Mouse (Mus musculus): ENCODE data around the gene Tcp11l2.

The Tcp11l2 gene

DNA sequence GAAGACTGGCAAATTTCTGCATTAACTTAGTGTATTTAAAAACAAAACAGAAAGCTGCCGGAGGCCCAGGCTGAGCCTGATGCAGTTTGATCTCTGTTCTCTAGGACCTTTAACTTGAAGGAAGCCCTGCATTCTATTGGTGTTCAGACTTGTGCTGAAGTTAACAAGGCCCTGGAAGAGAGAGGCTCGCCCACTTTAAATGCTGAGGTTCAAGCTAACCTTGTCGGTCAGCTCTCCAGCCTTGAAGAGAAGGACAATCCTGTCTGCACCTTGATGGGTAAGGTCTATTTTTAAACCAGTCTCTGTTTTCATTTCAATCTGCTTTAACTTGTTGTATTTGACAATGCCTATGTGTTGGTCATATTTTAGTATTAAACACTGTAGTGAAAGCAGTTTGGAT is 31.9 kb downstream of the Tcp11l2 start:
- no peak for DNase-seq

DNA sequence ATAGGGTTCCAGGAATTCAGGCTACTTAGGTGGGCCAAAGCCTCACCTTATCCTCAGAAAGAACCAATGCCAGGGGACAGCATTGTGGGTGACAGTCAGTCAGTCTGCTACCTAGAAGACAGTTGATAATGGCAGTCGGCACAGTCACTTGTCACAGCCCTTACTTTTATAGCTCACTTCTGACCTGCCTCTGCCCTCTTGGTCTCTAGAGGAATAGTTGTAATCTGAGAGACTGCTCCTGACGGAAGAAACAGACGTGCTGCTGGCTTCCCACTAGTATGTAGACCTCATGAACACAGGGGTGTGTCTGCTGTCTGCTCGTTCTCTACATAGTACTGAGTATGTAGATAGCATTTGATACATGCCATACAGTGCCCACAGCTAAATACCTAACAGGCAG is 33.9 kb downstream of the Tcp11l2 start:
- DNase-seq: no peak

DNA sequence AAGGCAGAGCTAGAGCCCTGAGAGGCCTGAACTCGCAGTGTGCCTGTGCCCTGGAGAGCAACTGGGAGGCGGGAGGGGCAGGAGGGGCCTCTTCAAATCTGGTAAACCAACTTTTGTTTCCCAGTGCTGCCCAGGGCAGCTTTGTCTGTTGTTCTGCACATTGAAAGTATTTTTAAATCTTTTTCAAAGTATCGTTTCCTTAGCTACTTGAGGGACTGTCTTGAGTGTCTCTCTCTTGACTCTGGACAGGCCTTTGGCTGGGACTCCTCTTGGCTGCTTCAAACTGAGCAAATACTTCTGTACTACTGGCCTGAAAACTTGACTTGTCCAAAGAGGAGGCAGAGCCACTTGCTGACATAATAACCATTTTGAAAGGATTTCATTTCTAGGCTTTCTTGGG is 34.4 kb downstream of the Tcp11l2 start:
- DNase-seq: no peak

DNA sequence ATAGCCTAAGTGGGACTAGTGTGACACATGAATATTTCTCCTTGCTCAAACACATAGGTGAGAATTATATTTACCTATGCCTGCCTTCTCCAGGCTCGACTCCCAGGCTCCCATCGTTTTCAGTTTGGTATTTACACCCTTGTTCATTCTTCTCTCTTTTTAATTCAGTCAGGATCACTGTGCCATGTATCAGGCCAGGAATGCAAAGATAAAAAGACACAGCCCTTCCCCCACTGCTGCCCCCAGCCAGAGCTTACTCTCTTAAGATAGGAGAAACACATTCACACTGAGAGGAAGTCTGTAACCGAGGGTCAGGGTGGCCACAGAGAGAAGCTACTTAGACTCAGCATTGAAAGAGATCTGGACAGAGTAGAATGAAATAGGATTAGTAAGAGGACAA is 35.2 kb downstream of the Tcp11l2 start:
- DNase-seq: no peak

DNA sequence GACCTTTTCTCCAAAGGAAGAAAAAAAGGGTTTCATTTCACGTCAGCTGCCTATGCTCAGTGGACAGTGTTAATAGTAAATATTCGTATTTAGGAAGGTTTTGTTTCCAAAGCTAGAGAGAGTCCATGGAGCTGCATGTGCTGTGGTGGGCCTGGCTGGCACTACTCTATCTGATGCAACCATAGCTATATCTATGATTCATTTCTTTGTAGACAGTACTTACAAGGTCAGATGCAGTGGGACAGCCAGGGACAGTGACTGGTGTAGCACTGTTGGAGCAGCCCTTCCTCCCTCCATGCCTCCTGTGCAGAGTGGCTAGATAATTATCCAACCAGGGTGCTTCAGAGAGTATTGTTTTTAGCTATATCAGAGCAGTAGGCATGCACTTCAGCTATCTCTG is 35.9 kb downstream of the Tcp11l2 start:
- DNase-seq: no peak

DNA sequence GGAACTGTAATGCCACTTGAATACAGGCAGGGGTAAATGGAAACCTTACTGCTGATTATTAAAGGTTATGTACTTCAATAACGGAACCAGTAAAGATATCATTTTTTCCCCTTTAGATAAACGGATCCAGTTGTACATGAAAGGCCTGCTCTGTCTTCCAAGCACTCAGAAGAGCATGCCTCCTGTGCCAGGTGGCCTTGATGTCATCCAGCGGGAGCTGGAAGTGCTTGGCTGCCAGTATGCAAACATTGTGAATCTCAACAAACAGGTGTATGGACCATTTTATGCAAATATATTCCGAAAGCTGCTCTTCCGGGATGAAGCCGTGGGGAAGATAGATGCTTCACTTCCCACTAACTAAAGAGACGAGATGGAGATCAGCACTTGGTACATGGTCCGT is 36.9 kb downstream of the Tcp11l2 start:
- no peak for DNase-seq

DNA sequence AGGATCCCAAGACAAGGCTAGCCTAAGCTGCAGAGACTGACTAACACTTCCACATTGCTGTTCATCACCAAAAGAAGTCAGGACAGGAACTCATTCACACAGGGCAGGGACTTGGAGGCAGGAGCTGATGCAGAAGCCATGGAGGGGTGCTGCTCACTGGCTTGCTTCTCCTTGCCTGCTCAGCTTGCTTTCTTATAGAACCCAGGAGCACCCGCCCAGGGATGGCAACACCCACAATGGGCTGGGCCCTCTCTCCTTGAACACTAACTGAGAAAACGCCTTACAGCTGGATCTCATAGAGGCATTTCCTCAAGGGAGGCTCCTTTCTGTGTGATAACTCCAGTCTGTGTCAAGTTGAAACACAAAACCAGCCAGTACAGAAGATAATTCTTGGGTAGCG is 38.6 kb downstream of the Tcp11l2 start:
- no peak for DNase-seq

DNA sequence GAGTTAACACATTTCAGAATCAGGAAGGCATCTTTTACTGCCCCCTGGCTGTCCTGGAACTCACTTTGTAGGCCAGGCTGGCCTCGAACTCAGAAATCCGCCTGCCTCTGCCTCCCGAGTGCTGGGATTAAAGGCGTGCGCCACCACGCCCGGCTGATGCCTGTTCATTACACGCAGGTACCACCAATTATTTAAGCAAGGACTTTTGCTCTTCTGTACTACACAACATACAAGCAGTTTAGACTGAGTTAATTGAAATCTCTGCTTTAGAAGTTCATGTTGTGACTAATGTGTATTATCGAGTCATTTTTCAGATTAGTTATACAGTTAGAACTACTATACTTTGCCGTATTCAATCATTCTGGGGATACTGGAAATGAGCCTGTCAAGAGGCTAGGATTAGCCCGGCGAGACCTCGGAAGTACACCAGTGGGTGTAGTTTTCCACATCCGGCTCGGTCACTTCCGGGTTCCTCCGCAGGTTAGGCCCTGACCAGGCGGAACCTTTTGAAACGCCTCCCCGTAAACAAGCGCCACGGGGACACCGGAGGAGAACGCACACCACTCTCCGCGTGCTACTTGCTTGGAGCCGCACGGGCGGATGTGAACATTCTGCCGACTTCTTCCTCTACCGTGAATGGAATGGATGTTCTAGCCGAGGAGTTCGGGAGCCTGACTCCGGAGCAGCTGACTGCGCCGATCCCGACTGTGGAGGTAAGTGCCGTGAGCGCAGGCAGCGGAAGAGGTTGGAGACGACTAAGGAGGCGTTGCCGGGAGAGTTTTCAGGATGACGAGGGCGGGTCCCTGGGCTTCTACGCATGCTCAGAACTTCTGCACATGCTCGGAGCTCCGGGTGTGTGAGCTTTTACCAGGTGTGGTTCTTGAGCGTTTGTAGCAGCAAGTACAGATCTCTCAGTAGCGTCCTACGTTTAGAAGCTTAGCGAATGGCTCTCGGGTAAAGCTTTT is 45.7 kb downstream of the Tcp11l2 start, which contains the start of gene Polr3b:
TSS of gene Polr3b (plus strand) at position 467 of the 965 bp plus-strand sequence.
- peak; percentile 88 to 90 for DNase-seq

DNA sequence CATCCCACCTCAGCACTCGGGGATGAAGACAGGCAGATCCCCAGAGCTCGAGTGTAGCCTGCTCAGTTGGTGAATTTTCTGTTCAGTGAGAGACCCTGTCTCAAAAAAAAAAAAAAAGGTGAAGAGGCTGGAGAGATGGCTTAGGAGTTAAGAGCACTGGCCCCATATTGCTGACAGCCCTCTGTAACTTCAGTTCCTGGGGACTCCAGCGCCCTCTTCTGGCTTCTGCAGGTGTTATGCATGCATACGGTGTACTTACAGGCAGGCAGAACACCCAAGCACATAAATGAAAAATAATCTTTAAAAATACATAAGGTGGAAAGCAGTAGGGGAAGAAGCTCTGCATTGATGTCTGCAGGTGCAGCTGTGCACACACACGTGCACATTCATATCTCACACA is 54.8 kb downstream of the Tcp11l2 start:
- peak in 1 of 2 experiments; percentile 20 for DNase-seq

DNA sequence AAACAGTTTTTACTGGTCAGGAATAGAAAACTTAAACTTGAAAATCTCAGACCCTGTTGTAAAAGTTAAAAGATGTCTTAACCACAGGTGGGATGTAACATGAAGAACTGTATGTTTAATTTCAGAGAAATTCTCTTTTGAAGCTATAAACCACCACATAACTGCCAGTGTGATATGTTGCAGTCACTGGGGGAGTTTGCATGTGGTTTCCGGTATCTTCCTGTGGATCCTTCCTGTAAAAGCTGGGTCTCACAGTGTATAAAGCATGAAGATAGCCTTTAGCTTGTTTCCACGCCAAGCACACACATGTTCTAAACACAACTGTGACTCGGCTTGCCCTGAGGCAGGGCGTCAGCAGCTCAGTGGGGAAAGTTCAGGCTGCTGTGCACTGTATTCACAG is 55.6 kb downstream of the Tcp11l2 start:
- DNase-seq: no peak

DNA sequence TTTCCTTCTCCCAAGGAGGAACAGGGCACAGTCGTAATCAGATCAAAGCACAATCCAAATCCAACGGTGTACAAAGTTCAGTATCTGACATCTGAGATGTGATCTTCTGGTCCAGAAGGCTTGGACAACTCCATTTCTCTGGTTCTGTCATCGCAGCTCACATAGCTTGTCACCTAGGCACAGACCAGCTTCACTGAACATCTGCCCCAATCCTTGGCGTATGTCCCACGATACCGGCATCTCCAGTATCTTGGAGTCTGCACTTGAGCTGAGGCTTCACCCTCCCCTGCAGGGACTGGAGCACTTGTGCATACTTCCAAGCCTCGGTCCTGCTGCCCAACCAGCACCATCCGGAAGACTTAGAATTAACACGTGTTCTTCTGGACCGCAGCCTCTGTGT is 60.2 kb downstream of the Tcp11l2 start:
- no peak for DNase-seq

DNA sequence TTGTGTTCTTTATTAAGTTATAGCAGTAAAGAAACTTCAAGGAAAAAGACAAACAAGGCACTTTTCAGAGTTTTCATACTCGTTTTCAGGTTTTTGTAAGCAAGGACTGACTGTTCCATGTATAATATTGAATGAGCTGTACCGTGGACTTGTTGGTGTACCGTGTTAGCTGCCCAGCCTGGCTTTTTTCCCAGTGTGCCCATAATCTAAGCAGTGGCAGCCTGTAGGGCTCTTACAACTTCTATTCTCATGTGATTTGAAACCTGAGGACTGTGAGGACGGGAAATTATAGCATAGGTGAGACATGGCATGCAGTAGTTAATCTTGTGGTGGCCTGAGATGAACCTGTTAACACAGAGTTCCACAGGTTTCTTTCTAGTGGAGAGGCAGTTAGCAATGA is 62.0 kb downstream of the Tcp11l2 start:
- DNase-seq: no peak

DNA sequence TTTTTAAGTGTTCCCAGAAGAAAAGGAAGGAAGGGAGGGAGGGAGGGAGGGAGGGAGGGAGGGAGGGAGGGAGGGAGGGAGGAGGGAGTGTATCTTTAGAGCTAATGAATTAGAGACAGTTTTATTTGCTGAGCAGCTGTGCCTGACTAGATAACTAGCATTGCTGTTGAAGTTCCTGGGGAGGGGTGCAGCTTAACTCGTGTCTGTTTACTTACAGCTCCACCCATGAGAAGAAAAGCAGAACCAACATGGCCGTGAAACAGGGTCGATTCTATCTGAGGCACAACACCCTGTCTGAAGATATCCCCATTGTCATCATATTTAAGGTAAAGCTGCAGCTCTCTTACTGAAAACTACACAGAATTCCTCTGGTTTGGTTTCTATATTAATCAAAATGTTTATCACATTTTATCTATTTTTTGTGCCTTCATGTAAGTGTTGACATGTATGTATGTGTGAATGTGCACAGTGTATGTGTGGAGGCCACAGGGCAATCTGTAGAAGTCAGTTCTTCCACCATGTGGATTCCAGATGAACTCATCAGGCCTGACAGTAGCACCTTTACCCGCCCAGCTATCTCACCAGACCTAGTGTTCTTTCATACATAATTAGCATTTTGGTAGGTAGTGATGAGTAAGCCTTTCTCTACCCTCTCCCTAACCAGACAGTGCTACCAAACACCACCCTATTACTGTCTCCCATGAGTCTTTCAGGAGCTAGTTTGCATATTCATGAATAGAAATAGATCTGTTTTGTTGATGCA is 63.3 kb downstream of the Tcp11l2 start:
- no peak for DNase-seq

DNA sequence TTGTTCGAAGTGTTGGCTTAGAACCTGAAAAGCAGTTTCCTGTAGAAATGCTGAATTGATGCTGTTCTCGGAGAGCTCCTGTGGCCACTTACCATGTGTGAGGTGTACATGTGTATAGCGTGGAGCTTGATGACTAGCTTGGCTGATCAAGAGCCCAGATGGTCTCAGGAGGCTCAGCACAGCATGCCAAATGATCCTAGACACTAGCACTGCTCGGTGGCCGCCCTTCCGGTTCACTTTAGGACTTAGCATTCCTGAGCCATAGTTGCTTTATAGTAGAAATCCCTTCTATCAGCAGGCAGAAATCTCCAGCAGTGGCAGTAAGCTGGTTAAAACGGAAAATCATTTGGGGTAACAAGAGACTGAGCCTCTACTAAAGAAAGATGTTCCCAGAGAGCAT is 64.4 kb downstream of the Tcp11l2 start:
- no peak for DNase-seq

DNA sequence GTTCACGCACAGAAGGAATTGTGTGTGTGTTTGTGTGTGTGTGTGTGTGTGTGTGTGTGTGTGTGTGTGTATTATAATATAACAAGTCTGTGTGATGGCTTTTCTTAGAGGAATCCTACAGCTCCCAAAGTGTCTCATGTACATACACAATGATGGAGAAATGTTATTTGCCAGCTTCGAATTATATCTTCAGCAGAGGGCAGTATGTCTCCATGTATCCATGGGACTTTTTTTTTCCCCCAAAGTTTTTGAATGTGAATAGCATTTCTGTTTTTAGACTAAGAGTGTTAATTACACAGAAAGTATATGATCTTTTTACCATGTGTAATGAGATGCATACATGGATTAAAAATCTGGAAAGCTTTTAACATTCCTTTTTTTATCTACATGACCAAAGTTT is 65.2 kb downstream of the Tcp11l2 start:
- DNase-seq: no peak

DNA sequence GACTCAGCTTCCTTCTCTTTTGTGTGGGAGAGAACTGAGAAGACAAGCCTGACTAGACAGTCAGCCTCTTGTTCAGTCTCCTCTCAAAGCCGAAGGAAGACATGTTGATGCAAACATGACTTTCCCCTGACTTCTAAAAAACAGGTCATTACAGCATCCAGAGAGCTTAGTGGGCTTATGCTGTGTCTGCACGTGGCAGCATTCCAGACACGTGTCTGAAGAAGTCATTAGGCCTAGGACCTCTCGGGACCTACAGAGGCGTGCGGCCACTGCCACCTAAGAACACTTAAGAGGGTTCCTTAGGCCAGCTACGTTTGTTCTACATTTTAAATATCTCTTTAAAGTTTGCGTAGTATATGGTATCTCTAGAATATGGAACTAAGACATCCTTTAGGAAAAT is 69.5 kb downstream of the Tcp11l2 start:
- DNase-seq: no peak

DNA sequence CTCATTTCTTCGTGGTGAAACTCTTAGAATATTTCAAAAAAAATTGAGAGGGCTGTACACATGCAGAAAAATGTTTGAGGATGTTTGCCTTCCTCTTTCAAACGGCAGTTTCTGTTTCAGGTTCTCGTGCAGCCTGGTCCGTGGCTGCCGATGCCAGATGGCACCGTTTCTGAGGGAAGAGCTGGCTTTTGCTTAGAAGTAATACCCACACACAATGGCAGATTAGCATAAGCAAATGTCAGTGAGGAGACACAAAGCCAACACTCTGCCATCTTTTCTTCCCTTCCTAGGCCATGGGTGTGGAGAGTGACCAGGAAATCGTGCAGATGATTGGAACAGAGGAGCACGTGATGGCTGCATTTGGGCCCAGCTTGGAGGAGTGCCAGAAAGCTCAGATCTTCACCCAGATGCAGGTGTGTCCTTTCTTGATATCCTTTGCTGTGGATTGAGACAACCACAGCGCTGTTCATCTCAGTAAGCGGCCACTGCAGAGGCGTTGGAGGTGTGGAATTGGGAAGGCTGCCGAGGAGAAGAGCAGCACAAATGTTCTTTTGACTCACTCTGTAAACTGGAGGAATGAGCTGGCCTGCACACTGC is 70.2 kb downstream of the Tcp11l2 start:
- DNase-seq: peak; percentile 14 to 42

DNA sequence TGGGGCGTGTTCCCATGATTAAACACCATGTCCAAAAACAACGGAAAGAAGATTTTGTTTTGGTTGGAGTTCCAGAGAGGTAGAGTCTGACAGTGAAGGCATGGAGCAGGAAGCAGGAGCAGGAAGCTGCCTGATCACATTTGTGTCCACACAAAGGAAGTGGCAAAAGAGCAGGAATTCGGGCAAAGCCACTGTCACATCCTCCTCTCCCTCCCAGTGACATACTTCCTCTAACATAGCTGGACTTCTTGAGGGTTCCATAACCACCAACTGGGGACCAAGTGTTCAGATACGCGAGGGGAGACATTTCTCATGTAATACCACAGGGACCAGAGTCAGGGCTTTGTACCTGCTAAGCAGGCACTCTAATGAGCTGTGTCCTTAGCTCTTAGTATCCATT is 70.8 kb downstream of the Tcp11l2 start:
- no peak for DNase-seq

DNA sequence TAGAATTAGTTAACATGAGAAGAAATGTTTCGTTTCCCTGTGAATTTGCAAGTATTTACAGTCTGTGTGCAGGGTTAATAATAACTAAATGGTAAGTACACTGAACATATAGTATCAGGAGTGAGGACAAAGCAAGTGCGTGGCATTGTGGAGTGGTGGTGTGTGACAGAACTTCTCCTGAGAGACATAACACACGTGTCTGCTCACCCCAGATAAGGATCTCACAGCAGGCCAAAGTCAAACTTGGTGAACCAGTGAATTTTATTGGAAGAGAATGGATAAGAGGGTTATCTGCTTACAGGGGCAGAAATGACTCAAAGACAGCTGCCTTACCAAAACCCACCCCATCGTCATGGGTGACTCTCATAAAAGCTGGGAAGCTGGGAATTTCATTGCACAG is 72.5 kb downstream of the Tcp11l2 start:
- DNase-seq: no peak

DNA sequence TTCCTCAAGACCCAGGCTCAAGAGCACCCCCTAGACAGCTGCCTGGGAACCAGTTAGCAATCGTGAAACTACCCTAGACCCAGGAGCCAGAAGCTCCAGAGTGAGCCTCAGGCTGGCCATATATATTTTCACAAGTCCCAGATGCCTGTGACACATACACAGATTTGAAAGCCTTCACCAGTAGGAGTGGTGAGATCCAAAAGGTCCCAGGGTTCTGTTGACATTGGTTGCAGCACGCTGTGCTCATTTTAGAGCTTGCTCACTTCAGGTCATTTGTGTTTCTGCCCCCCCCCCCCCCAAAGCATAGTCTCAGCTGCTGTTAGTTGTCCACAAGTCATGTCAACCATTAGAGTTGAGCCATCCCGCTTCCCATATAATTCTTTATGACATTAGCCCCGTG is 77.6 kb downstream of the Tcp11l2 start:
- no peak for DNase-seq

DNA sequence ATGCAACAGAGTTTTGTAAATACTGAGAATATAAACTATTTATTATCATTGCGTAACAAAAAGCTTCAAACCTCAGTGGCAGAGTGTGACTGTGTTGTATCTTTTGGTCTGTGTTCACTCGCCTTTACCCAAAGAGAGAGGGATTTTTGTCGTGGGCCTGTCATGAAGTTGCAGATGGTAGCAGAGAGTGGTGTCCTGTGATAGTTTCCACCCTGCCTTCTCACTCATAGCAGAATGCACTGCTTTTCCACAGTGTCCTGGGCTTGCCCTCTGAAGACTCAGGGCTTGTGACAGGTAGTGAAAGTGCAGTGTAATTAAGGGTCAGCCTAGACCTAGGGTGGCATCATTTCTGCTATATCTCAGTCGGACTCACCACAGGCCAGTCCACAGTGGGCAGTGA is 78.3 kb downstream of the Tcp11l2 start:
- no peak for DNase-seq

DNA sequence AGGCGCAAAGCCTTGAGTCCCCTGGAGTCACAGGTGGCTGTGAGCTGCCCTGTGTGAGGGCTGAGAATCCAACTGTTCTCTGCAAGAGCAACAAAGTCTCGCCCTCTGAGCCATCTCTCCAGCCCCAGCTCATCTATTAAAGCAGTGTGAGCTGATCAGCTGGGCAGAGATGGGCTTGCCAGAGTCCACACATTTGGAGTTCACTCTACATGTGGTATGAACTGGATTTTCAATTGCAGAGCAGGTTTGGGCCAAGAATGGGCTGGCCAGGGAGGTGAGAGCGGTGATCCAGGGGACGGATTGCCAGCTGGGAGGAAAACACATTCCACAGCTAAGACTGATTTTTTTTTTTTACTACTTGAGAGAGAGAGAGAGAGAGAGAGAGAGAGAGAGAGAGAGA is 80.2 kb downstream of the Tcp11l2 start:
- no peak for DNase-seq

DNA sequence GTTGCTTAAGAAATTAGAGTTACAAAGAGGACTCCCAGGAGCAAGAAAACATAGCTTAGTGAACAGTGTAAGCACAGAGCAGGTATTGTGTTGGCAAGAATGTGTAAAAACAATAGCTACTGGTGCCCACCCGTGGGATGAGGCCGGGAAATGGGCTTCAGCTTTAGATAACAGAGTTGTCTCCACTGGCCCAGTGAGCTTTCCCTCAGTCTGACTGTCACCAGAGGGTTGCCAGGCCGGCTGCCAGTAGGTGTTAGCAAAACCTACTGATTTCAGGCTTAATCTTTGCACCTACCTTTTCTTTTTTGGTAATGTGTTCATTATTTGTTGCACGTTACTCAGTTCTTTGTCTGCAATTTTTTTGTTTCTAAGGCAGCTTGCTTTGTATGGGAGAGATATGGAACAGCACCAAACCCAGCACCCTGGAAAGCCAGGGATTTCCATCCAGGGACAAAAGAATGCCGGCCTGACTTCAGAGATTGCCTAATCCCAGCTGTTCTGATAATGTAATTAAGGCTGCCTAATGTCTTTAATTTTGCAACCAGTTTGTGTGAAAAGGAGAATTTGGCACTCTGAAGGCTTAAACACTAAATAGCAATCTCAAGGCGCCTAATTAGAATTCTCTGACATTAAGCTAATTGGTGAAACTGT is 81.1 kb downstream of the Tcp11l2 start:
- DNase-seq: no peak

Measured in thymus, adult 18-20 months (tissue).